Mouse (Mus musculus) thymus, adult 2 months (tissue): ENCODE data around the gene Rps11. TPM values are rescaled to one million over a fixed set of nuclear protein-coding genes. Genes with fewer than 3 reads are reported as not detected.
"Not testable (repeated sequence)": the region's sequence is repeated elsewhere in the genome, so short reads cannot be mapped to it uniquely, and the experiment has no call there.

Experiments used
- DNase-seq: peaks from one replicate; pipeline ENCODE4 v3.0.0; 2021
- H3K27ac ChIP-seq: fragments of 200-500 bp; 2 replicates; pipeline ENCODE4 v1.5.1; 2012; ENCODE audit warnings: low read length, control low read depth; ENCODE audit not compliant: control insufficient read depth, insufficient read depth
- H3K27me3 ChIP-seq: fragments of 200-500 bp; 2 replicates; pipeline ENCODE4 v1.6.1; 2012; ENCODE audit warnings: mild to moderate bottlenecking, low read length, moderate library complexity, mixed read lengths; ENCODE audit not compliant: control insufficient read depth, insufficient read depth
- H3K36me3 ChIP-seq: fragments of 200-500 bp; 2 replicates; pipeline ENCODE4 v1.6.1; 2012; ENCODE audit warnings: mild to moderate bottlenecking, low read length, moderate library complexity; ENCODE audit not compliant: control insufficient read depth, insufficient read depth
- H3K4me1 ChIP-seq: fragments of 200-500 bp; replicated peaks from 2 replicates; pipeline ENCODE4 v1.6.1; 2012; ENCODE audit warnings: low read length; ENCODE audit not compliant: control insufficient read depth, insufficient read depth
- H3K4me3 ChIP-seq: fragments of 200-500 bp; 2 replicates; pipeline ENCODE4 v1.5.1; 2012; ENCODE audit warnings: mild to moderate bottlenecking, low read length, control low read depth, moderate library complexity; ENCODE audit not compliant: control insufficient read depth, insufficient read depth
- CTCF ChIP-seq: fragments of 200-500 bp; IDR thresholded peaks from 2 replicates; pipeline ENCODE4 v1.5.1; 2012; ENCODE audit warnings: mild to moderate bottlenecking, control low read depth, low read length, moderate library complexity, borderline replicate concordance; ENCODE audit not compliant: control insufficient read depth, poor library complexity, insufficient read depth; ENCODE audit errors: extremely low read depth
- POLR2A ChIP-seq: fragments of 200-500 bp; IDR thresholded peaks from 2 replicates; pipeline ENCODE4 v1.6.1; 2012; ENCODE audit warnings: mild to moderate bottlenecking, low read length, control low read depth, moderate library complexity; ENCODE audit not compliant: control insufficient read depth, poor library complexity, insufficient read depth; ENCODE audit errors: extremely low read depth
- WGBS: fragments of 180-500 bp; shearing (Covaris S2); methylation state at CpG from one replicate; pipeline ENCODE4 v1.1.7; 2018; 5-methylcytosine and 5-hydroxymethylcytosine counted together
- polyA plus RNA-seq: library from polyadenylated mRNA; depleted of rRNA; stranded (reverse); fragments of >200 nt; gene quantifications from 2 replicates; pipeline ENCODE4 v1.2.3, GENCODE M21; 2012

Rps11 gene
- polyA plus RNA-seq, 1 experiment = 343 TPM

DNA sequence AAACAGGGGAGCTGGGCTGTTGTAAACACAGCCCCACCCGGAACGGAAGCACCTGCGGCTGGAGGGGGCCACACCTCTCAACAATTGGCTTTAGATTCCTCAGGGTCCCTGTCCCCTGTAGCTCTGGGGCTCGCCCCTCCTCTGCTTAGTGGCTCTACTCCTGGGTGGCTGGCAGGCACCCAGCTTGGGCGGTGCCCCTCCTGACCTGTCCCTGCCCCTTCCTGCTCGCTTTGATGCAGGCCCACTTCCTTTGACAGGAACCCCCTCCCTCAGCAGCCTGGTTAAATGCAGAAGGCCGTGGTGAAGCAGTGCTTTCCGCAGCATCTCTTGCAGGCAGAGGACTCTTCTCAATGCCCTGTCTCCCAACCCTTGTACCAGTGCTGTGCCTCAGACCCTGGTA is 2.8 kb downstream of the Rps11 start:
- Histone ChIP-seq H3K27ac (peak overlapping the region; percentile 97), H3K36me3 (peaks cover 27% of the 10 kb centered on the region), H3K4me1 (peaks cover 50% of the 10 kb centered on the region), H3K27me3 (no peaks in the 10 kb centered on the region), H3K4me3 (peak overlapping the region; percentile 79)
- WGBS = 2% methylated on average over 8 of the region's 8 CpGs
- TF ChIP-seq CTCF (0 out of 2 replicates have a peak, but pooled peaks have one; percentile 38), POLR2A (peak; percentile 92)
- DNase-seq = peak; percentile 87

DNA sequence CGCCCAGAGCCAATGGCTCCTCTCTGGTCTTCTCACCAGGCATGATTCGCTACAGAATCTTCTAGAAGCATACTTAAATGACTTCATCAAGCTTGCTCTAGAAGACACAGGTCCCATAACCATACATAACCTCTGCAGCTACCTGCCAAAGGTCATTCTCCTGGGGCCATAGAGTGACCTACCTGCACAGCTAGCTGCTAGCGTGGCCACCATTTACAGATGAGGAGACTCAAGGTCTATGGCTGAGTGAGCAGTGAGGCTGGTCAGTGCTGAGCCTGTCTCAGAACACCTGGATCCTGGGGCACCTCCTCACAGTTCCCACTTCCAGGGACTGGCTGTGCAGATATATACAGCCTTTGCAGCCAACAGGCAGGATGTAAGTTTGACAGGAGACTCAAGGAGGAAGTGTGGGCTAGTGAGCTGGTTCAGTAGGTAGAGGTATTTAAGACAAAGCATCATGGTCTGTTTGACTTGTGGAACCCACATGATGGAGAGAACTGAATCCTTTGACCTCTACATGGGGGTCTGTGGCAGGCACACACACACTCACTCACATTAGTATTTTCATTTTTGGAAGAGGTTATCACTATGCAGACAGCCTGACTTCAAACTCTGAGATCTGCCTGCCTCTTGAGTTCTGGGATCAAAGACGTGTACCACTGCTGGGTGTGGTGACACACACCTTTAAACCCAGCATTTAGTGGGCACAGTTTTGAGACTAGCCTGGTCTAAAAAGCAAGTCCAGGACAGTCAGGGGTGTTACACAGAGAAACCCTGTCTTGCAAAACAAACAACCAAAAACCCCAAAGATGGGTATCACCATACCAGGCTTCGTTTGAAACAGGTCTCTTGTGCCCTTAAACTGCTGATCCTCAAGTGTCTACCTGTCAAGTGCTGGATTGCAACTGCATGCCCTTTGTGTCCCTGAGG is 4.2 kb downstream of the Rps11 start:
- 71% methylated on average over 5 of the region's 5 CpGs for WGBS
- no peak for TF ChIP-seq POLR2A
- TF ChIP-seq CTCF = no peak
- no peak for DNase-seq
- Histone ChIP-seq H3K27me3 (no peaks in the 10 kb centered on the region), H3K4me3 (no peak overlapping the region), H3K36me3 (peaks cover 14% of the 10 kb centered on the region), H3K4me1 (peaks cover 46% of the 10 kb centered on the region), H3K27ac (peak overlapping the region; percentile 97)

GRCm38 (mm10) chr7:45118336-45118735 is 5.9 kb downstream of the Rps11 start:
- peaks cover 13% of the 10 kb centered on the region for H3K36me3 ChIP-seq

DNA sequence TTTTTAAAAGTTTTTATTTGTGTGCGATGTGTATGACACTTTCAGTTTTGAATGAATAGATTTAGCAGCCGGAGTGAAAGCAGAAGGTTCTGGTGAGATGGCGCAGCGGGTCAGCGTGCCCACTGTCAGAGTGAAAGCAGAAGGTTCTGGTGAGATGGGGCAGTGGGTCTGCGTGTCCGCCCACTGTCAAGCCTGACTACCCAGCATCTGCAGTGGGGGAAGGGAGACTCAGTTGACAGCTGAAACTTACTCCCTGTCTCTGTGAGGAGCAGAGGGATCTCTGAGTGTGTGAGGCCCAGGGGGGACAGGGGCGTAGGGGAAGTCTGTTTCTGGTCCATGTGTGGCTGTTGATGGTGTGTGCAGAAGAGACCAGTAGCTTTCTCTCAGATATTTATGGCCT is 6.7 kb downstream of the Rps11 start:
- 90% methylated on average over 8 of the region's 8 CpGs for WGBS
- no peak overlapping the region for H3K4me3 ChIP-seq
- H3K27ac ChIP-seq = no peak overlapping the region
- H3K27me3 ChIP-seq = no peaks in the 10 kb centered on the region
- DNase-seq = no peak
- TF ChIP-seq POLR2A = no peak
- TF ChIP-seq CTCF = no peak
- H3K4me1 ChIP-seq = peaks cover 36% of the 10 kb centered on the region
- peaks cover 8% of the 10 kb centered on the region for H3K36me3 ChIP-seq

More at GRCm38 (mm10) chr7:45118336-45118735, 5.9 kb downstream of the Rps11 start:
- Histone ChIP-seq H3K4me1 (peaks cover 43% of the 10 kb centered on the region), H3K27ac (no peak overlapping the region), H3K27me3 (no peaks in the 10 kb centered on the region), H3K4me3 (no peak overlapping the region)
- DNase-seq = no peak
- WGBS = 94% methylated on average over 6 of the region's 6 CpGs
- no peak for TF ChIP-seq POLR2A
- TF ChIP-seq CTCF = no peak

GRCm38 (mm10) chr7:45113476-45113875 is 10.8 kb downstream of the Rps11 start:
- no peak for DNase-seq
- WGBS = 94% methylated on average over 2 of the region's 2 CpGs

DNA sequence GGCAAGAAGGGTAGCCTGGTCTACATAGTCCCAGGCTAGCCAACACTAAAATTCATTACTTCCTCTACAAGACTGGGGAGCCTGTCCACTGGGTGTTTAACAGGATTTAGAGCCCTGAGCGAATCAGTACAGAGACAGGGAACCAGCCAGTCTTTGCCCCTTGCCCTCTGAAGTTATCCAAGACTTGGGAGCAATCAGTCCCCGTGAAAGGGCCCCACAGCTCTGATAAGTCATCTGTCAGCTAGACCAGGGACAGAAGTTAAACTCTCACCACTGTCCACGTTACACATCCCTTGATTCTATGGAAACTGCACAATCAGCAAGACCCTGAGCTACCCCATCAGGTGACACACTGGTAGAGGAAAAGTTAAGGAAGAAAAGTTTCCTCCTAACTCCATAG is 11.7 kb downstream of the Rps11 start:
- TF ChIP-seq POLR2A (no peak), CTCF (no peak)
- WGBS = 87% methylated on average over 3 of the region's 3 CpGs
- H3K4me1 ChIP-seq = peaks cover 4% of the 10 kb centered on the region; the same call in 1 of the 2 replicates
- no peaks in the 10 kb centered on the region for H3K36me3 ChIP-seq
- no peak overlapping the region for H3K27ac ChIP-seq
- no peaks in the 10 kb centered on the region for H3K27me3 ChIP-seq
- no peak overlapping the region for H3K4me3 ChIP-seq
- DNase-seq = no peak

More at GRCm38 (mm10) chr7:45113476-45113875, 10.8 kb downstream of the Rps11 start:
- Histone ChIP-seq H3K4me1 (peaks cover 4% of the 10 kb centered on the region; the same call in 1 of the 2 replicates), H3K36me3 (no peaks in the 10 kb centered on the region), H3K27me3 (no peaks in the 10 kb centered on the region), H3K27ac (no peak overlapping the region), H3K4me3 (no peak overlapping the region)
- no peak for TF ChIP-seq POLR2A

DNA sequence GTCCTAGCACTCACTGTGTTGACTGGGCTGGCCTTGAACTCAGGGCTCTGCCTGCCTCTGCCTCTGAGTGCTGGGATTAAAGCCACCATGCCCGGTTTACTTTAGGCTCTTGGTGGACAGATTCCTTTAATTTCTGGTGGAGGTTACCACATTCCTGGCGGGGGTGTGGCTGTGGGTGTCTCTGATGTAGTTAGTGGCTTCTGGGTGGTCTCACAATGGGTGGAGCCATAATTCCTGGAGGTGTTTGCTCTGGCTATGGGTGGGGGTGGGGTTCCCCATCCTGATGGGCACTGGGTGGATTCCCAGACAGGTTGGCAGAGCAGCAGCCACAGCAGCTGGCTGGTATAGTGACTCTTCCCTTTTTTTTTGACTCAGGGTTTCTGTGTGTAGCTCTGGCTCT is 12.3 kb downstream of the Rps11 start:
- WGBS = 76% methylated on average over 2 of the region's 2 CpGs

DNA sequence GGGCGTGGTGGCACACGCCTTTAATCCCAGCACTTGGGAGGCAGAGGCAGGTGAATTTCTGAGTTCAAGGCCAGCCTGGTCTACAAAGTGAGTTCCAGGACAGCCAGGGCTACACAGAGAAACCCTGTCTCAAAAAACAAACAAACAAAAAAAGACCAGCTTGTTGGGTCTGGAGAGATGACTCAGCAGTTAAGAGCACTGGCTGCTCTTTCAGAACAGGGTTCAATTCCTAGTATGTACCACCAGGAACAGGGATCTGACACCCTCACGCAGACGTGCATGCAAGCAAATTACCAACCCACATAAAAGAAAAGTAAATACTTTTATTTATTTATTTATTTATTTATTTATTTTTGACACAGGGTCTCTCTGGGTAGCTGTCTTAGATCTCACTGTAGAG is 14.2 kb downstream of the Rps11 start:
- not testable (repeated sequence) for H3K4me1 ChIP-seq, H3K36me3 ChIP-seq, H3K27me3 ChIP-seq, H3K27ac ChIP-seq, DNase-seq, H3K4me3 ChIP-seq
- WGBS = 75% methylated on average over 4 of the region's 4 CpGs

More for the DNA sequence above, 12.3 kb downstream of the Rps11 start:
- TF ChIP-seq CTCF = no peak
- TF ChIP-seq POLR2A = no peak
- Histone ChIP-seq H3K4me1 (peaks cover 6% of the 10 kb centered on the region; the same call in 1 of the 2 replicates), H3K36me3 (no peaks in the 10 kb centered on the region), H3K4me3 (no peak overlapping the region), H3K27ac (no peak overlapping the region), H3K27me3 (no peaks in the 10 kb centered on the region)
- DNase-seq = no peak
